Comparison of ENCODE assay signal across 13 mouse cellular contexts in the genomic region with DNA sequence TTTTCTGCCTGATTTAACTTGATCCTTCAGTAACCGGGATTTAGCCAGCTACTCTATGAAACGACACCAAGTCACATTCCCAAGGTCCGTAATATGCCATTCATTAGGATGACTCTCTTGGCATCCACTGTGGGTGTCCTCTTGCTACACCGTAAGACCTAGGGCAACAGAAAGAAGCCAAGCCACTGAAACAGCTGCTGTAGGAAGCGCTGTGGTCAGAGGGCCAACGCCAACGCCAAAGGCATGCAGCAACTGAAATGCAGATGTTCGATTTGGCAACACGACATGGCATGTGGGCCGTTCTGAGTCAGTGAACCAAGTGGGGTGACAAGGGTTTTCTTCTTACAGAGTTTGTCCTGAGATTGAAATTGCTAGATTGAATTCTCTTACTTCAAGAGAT.
DNase-seq lines count a peak whose midpoint lies in the region; ATAC-seq and TF ChIP-seq lines count a peak whose summit lies in the region.
"Had no signal": no experiment of that assay in that cellular context is flagged by ENCODE, and none has a peak within 500 bp of the region (broad histone marks: within the 10 kb centered on the region; RNA-seq: fewer than 3 reads in every experiment).

No protein-coding gene starts in this region.

- H3K9ac ChIP-seq in lung, postnatal 0 days (replicated peaks; ENCODE audit: low read depth), result no peak overlapping the region
- H3K9ac ChIP-seq: liver, embryonic 13.5 days; midbrain, embryonic 15.5 days had no signal

- intact Hi-C loops in gastrocnemius, adult 2 months (cut with DNase I), result no loop called here

- H3K36me3 ChIP-seq in lung, postnatal 0 days (ENCODE audit: insufficient read depth, low read length), result no peaks in the 10 kb centered on the region
- H3K36me3 ChIP-seq: liver, embryonic 13.5 days; midbrain, embryonic 15.5 days had no signal

- no peak overlapping the region for H3K4me2 ChIP-seq in lung, postnatal 0 days (replicated peaks; ENCODE audit: low read depth, low read length)
- H3K4me2 ChIP-seq: liver, embryonic 13.5 days; midbrain, embryonic 15.5 days had no signal

- H3K27ac ChIP-seq in lung, postnatal 0 days (ENCODE audit: low read length), result no peak overlapping the region
- H3K27ac ChIP-seq in gastrocnemius, adult 2 months, result peak overlapping the region; percentile 54
- H3K27ac ChIP-seq: liver, embryonic 13.5 days; macrophage; midbrain, embryonic 15.5 days had no signal

- DNase-seq in adrenal gland, adult 2 months, result peak; percentile 18
- no peak for DNase-seq in adrenal gland, postnatal 4 days (ENCODE audit: low spot score in 2 of 2)
- peak; percentile 48 for DNase-seq in lung, postnatal 0 days (ENCODE audit: low spot score)
- DNase-seq in lung, postnatal 36 days, result no peak
- peak; percentile 51 for DNase-seq in gastrocnemius, adult 2 months
- DNase-seq in spleen, postnatal 14 days (ENCODE audit: low spot score in 2 of 2), result no peak
- DNase-seq in thymus, postnatal 25 days, result no peak
- DNase-seq: cerebellum, adult 18-20 months; liver, embryonic 13.5 days; thymus, postnatal 14 days had no signal

- H3K4me1 ChIP-seq in lung, postnatal 0 days (ENCODE audit: insufficient read depth, low read depth, low read length), result no peaks in the 10 kb centered on the region
- H3K4me1 ChIP-seq: liver, embryonic 13.5 days; midbrain, embryonic 15.5 days had no signal

- peak; percentile 38 for ATAC-seq in lung, postnatal 0 days
- ATAC-seq in megakaryocyte progenitor cell, adult 5-6 weeks (replicated peaks; ENCODE audit: poor library complexity), result peak; percentile 54
- ATAC-seq: midbrain, embryonic 15.5 days had no signal

- TF ChIP-seq CTCF in lung, postnatal 0 days (IDR thresholded peaks at IDR 0.05), result no peak
- TF ChIP-seq CTCF in gastrocnemius, adult 2 months (IDR thresholded peaks at IDR 0.05), result no peak

- no peak for TF ChIP-seq EP300 in lung, postnatal 0 days (IDR thresholded peaks at IDR 0.05)

- whole genome bisulfite sequencing in lung, postnatal 0 days, result 64% methylated on average over 10 of the region's 10 CpGs

- no peaks in the 10 kb centered on the region for H3K9me3 ChIP-seq in lung, postnatal 0 days (ENCODE audit: low read length)
- H3K9me3 ChIP-seq: liver, embryonic 13.5 days; midbrain, embryonic 15.5 days had no signal

- no peak overlapping the region for H3K4me3 ChIP-seq in lung, postnatal 0 days (ENCODE audit: low read depth, low read length)
- H3K4me3 ChIP-seq in gastrocnemius, adult 2 months, result peak overlapping the region; percentile 25
- H3K4me3 ChIP-seq: liver, embryonic 13.5 days; midbrain, embryonic 15.5 days had no signal

- no peaks in the 10 kb centered on the region for H3K27me3 ChIP-seq in lung, postnatal 0 days (replicated peaks; ENCODE audit: insufficient read depth, low read length)
- H3K27me3 ChIP-seq: liver, embryonic 13.5 days; midbrain, embryonic 15.5 days had no signal

Comparison
In these comparisons a context has a peak if more than half of its experiments do, and no peak if none do; other contexts are left out.
1. DNase-seq: peak in adrenal gland, adult 2 months (single experiment), lung, postnatal 0 days (single experiment) and gastrocnemius, adult 2 months (single experiment); none in adrenal gland, postnatal 4 days (0 of 2), lung, postnatal 36 days (single experiment), spleen, postnatal 14 days (0 of 2) and thymus, postnatal 25 days (single experiment).